Mouse (Mus musculus): Measurements from ENCODE around the gene Smad9. TPM values are rescaled to one million over a fixed set of nuclear protein-coding genes. Genes with fewer than 3 reads are reported as not detected.

Smad9 gene
- polyA plus RNA-seq, 1 experiment from 2014 or later, result 1.3 TPM

- no peak for ATAC-seq (ENCODE audit: insufficient read depth, low FRiP score)
- H3K36me3 ChIP-seq (ENCODE audit: control insufficient read depth, insufficient read depth, low read length), result no peaks in the 10 kb centered on the region; the same call in 1 of the 2 replicates
- H3K9me3 ChIP-seq (replicated peaks; ENCODE audit: control insufficient read depth, low read length), result peaks cover 11% of the 10 kb centered on the region; the same call in 1 of the 2 replicates
- H3K4me1 ChIP-seq (ENCODE audit: control insufficient read depth, insufficient read depth, low read length), result no peaks in the 10 kb centered on the region
- no peak overlapping the region for H3K4me3 ChIP-seq (replicated peaks; ENCODE audit: low read length)
- WGBS, result 87% methylated on average over 6 of the region's 6 CpGs
- no peak overlapping the region for H3K9ac ChIP-seq (ENCODE audit: low read length)
- no peaks in the 10 kb centered on the region for H3K27me3 ChIP-seq (ENCODE audit: control insufficient read depth, insufficient read depth, low read length)
- H3K4me2 ChIP-seq (ENCODE audit: low read depth, low read length), result no peak overlapping the region
- no peak overlapping the region for H3K27ac ChIP-seq (ENCODE audit: low read length)
Measured at GRCm38 (mm10) chr3:54793762-54794161, 38.4 kb downstream of the Smad9 start.

- 94% methylated on average over 5 of the region's 5 CpGs for WGBS
- Histone ChIP-seq H3K27me3 (ENCODE audit: control insufficient read depth, insufficient read depth, low read length) (no peaks in the 10 kb centered on the region), H3K27ac (ENCODE audit: low read length) (no peak overlapping the region), H3K4me3 (replicated peaks; ENCODE audit: low read length) (no peak overlapping the region), H3K9ac (ENCODE audit: low read length) (no peak overlapping the region), H3K4me1 (ENCODE audit: control insufficient read depth, insufficient read depth, low read length) (no peaks in the 10 kb centered on the region), H3K4me2 (ENCODE audit: low read depth, low read length) (no peak overlapping the region), H3K36me3 (ENCODE audit: control insufficient read depth, insufficient read depth, low read length) (no peaks in the 10 kb centered on the region; the same call in 1 of the 2 replicates), H3K9me3 (replicated peaks; ENCODE audit: control insufficient read depth, low read length) (peaks cover 11% of the 10 kb centered on the region; the same call in 1 of the 2 replicates)
- no peak for ATAC-seq (ENCODE audit: insufficient read depth, low FRiP score)
Measured at GRCm38 (mm10) chr3:54795379-54795778, 40.0 kb downstream of the Smad9 start.

GRCm38 (mm10) chr3:54795806-54796205 is 40.4 kb downstream of the Smad9 start:
- Histone ChIP-seq H3K4me1 (ENCODE audit: control insufficient read depth, insufficient read depth, low read length) (no peaks in the 10 kb centered on the region), H3K9me3 (replicated peaks; ENCODE audit: control insufficient read depth, low read length) (peaks cover 11% of the 10 kb centered on the region; the same call in 1 of the 2 replicates), H3K4me3 (replicated peaks; ENCODE audit: low read length) (no peak overlapping the region), H3K27ac (ENCODE audit: low read length) (no peak overlapping the region), H3K36me3 (ENCODE audit: control insufficient read depth, insufficient read depth, low read length) (no peaks in the 10 kb centered on the region; the same call in 1 of the 2 replicates), H3K27me3 (ENCODE audit: control insufficient read depth, insufficient read depth, low read length) (no peaks in the 10 kb centered on the region), H3K4me2 (ENCODE audit: low read depth, low read length) (no peak overlapping the region), H3K9ac (ENCODE audit: low read length) (no peak overlapping the region)
- 96% methylated on average over 1 of the region's 1 CpGs for WGBS
- no peak for ATAC-seq (ENCODE audit: insufficient read depth, low FRiP score)

GRCm38 (mm10) chr3:54797211-54797610 is 41.8 kb downstream of the Smad9 start:
- Histone ChIP-seq H3K4me1 (ENCODE audit: control insufficient read depth, insufficient read depth, low read length) (no peaks in the 10 kb centered on the region), H3K27me3 (ENCODE audit: control insufficient read depth, insufficient read depth, low read length) (no peaks in the 10 kb centered on the region), H3K4me3 (replicated peaks; ENCODE audit: low read length) (no peak overlapping the region), H3K9ac (ENCODE audit: low read length) (no peak overlapping the region), H3K9me3 (replicated peaks; ENCODE audit: control insufficient read depth, low read length) (peaks cover 11% of the 10 kb centered on the region; the same call in 1 of the 2 replicates), H3K4me2 (ENCODE audit: low read depth, low read length) (no peak overlapping the region), H3K27ac (ENCODE audit: low read length) (no peak overlapping the region), H3K36me3 (ENCODE audit: control insufficient read depth, insufficient read depth, low read length) (no peaks in the 10 kb centered on the region; the same call in 1 of the 2 replicates)
- ATAC-seq (ENCODE audit: insufficient read depth, low FRiP score), result peak; percentile 77; the same call in 1 of the 2 replicates
- 28% methylated on average over 16 of the region's 16 CpGs for WGBS

GRCm38 (mm10) chr3:54803713-54804112 is 48.3 kb downstream of the Smad9 start:
- Histone ChIP-seq H3K4me3 (replicated peaks; ENCODE audit: low read length) (no peak overlapping the region), H3K4me2 (ENCODE audit: low read depth, low read length) (no peak overlapping the region), H3K9me3 (replicated peaks; ENCODE audit: control insufficient read depth, low read length) (no peaks in the 10 kb centered on the region), H3K9ac (ENCODE audit: low read length) (no peak overlapping the region), H3K27ac (ENCODE audit: low read length) (no peak overlapping the region), H3K36me3 (ENCODE audit: control insufficient read depth, insufficient read depth, low read length) (peaks cover 9% of the 10 kb centered on the region; the same call in 1 of the 2 replicates), H3K4me1 (ENCODE audit: control insufficient read depth, insufficient read depth, low read length) (peaks cover 11% of the 10 kb centered on the region), H3K27me3 (ENCODE audit: control insufficient read depth, insufficient read depth, low read length) (no peaks in the 10 kb centered on the region)
- ATAC-seq (ENCODE audit: insufficient read depth, low FRiP score), result no peak
- 91% methylated on average over 8 of the region's 8 CpGs for WGBS

GRCm38 (mm10) chr3:54807061-54807661 is 51.8 kb downstream of the Smad9 start:
- peak; percentile 76 for ATAC-seq (ENCODE audit: insufficient read depth, low FRiP score)
- H3K4me1 ChIP-seq (ENCODE audit: control insufficient read depth, insufficient read depth, low read length), result peaks cover 11% of the 10 kb centered on the region
- under 1% methylated on average over 46 of the region's 56 CpGs for WGBS
- peak overlapping the region; percentile 94 for H3K27ac ChIP-seq (ENCODE audit: low read length)
- H3K9ac ChIP-seq (ENCODE audit: low read length), result peak overlapping the region; percentile 98
- H3K4me3 ChIP-seq (replicated peaks; ENCODE audit: low read length), result peak overlapping the region; percentile 55
- peaks cover 9% of the 10 kb centered on the region; the same call in 1 of the 2 replicates for H3K36me3 ChIP-seq (ENCODE audit: control insufficient read depth, insufficient read depth, low read length)
- no peaks in the 10 kb centered on the region for H3K9me3 ChIP-seq (replicated peaks; ENCODE audit: control insufficient read depth, low read length)
- peak overlapping the region; percentile 55 for H3K4me2 ChIP-seq (ENCODE audit: low read depth, low read length)
- H3K27me3 ChIP-seq (ENCODE audit: control insufficient read depth, insufficient read depth, low read length), result no peaks in the 10 kb centered on the region

GRCm38 (mm10) chr3:54807666-54808217 is 52.4 kb downstream of the Smad9 start, which contains the start of gene Rfxap:
Rfxap (minus strand) TSS chr3:54807791.
- H3K9me3 ChIP-seq (replicated peaks; ENCODE audit: control insufficient read depth, low read length), result no peaks in the 10 kb centered on the region
- peak within 1 kb of the TSS; percentile 55 for H3K4me2 ChIP-seq (ENCODE audit: low read depth, low read length)
- peak within 1 kb of the TSS; percentile 55 for H3K4me3 ChIP-seq (replicated peaks; ENCODE audit: low read length)
- H3K27ac ChIP-seq (ENCODE audit: low read length), result peak within 1 kb of the TSS; percentile 94
- peak within 1 kb of the TSS; percentile 98 for H3K9ac ChIP-seq (ENCODE audit: low read length)
- peaks cover 11% of the 10 kb centered on the region for H3K4me1 ChIP-seq (ENCODE audit: control insufficient read depth, insufficient read depth, low read length)
- ATAC-seq (ENCODE audit: insufficient read depth, low FRiP score), result peak; percentile 97
- no peaks in the 10 kb centered on the region for H3K27me3 ChIP-seq (ENCODE audit: control insufficient read depth, insufficient read depth, low read length)
- under 1% methylated on average over 52 of the region's 52 CpGs for whole genome bisulfite sequencing
- H3K36me3 ChIP-seq (ENCODE audit: control insufficient read depth, insufficient read depth, low read length), result peaks cover 9% of the 10 kb centered on the region; the same call in 1 of the 2 replicates

GRCm38 (mm10) chr3:54809111-54809510 is 53.7 kb downstream of the Smad9 start:
- no peak for ATAC-seq (ENCODE audit: insufficient read depth, low FRiP score)
- no peak overlapping the region for H3K9ac ChIP-seq (ENCODE audit: low read length)
- 58% methylated on average over 5 of the region's 5 CpGs for WGBS
- peaks cover 11% of the 10 kb centered on the region for H3K4me1 ChIP-seq (ENCODE audit: control insufficient read depth, insufficient read depth, low read length)
- H3K27ac ChIP-seq (ENCODE audit: low read length), result no peak overlapping the region
- H3K27me3 ChIP-seq (ENCODE audit: control insufficient read depth, insufficient read depth, low read length), result no peaks in the 10 kb centered on the region
- no peaks in the 10 kb centered on the region for H3K9me3 ChIP-seq (replicated peaks; ENCODE audit: control insufficient read depth, low read length)
- H3K4me3 ChIP-seq (replicated peaks; ENCODE audit: low read length), result no peak overlapping the region
- H3K36me3 ChIP-seq (ENCODE audit: control insufficient read depth, insufficient read depth, low read length), result peaks cover 2% of the 10 kb centered on the region; the same call in 1 of the 2 replicates
- no peak overlapping the region for H3K4me2 ChIP-seq (ENCODE audit: low read depth, low read length)

- no peak for ATAC-seq (ENCODE audit: insufficient read depth, low FRiP score)
- Histone ChIP-seq H3K4me2 (ENCODE audit: low read depth, low read length) (no peak overlapping the region), H3K9me3 (replicated peaks; ENCODE audit: control insufficient read depth, low read length) (no peaks in the 10 kb centered on the region), H3K9ac (ENCODE audit: low read length) (no peak overlapping the region), H3K36me3 (ENCODE audit: control insufficient read depth, insufficient read depth, low read length) (no peaks in the 10 kb centered on the region), H3K27me3 (ENCODE audit: control insufficient read depth, insufficient read depth, low read length) (no peaks in the 10 kb centered on the region), H3K27ac (ENCODE audit: low read length) (no peak overlapping the region), H3K4me3 (replicated peaks; ENCODE audit: low read length) (no peak overlapping the region), H3K4me1 (ENCODE audit: control insufficient read depth, insufficient read depth, low read length) (peaks cover 4% of the 10 kb centered on the region; the same call in 1 of the 2 replicates)
- WGBS, result 49% methylated on average over 1 of the region's 1 CpGs
Measured at GRCm38 (mm10) chr3:54811616-54812015, 56.2 kb downstream of the Smad9 start.
